Comparison of ENCODE assay signal across 8 mouse cellular contexts in genomic region chr3:127257279-127257925, GRCm38 (mm10).
DNase-seq lines count a peak whose midpoint lies in the region; ATAC-seq and TF ChIP-seq lines count a peak whose summit lies in the region.

No protein-coding gene starts in this region.

- no peaks in the 10 kb centered on the region for H3K9me3 ChIP-seq in embryonic facial prominence, embryonic 12.5 days
- no peaks in the 10 kb centered on the region for H3K9me3 ChIP-seq in heart, embryonic 10.5 days
- H3K9me3 ChIP-seq in limb, embryonic 13.5 days, result no peaks in the 10 kb centered on the region
- no peaks in the 10 kb centered on the region for H3K9me3 ChIP-seq in midbrain, postnatal 0 days (ENCODE audit: low read length)

- WGBS in embryonic facial prominence, embryonic 12.5 days, result under 1% methylated on average over 13 of the region's 13 CpGs
- WGBS in heart, embryonic 10.5 days, result under 1% methylated on average over 13 of the region's 13 CpGs
- WGBS in limb, embryonic 13.5 days, result under 1% methylated on average over 13 of the region's 13 CpGs
- WGBS in midbrain, postnatal 0 days, result 2% methylated on average over 13 of the region's 13 CpGs

- peak overlapping the region; percentile 34; the same call in 1 of the 2 replicates for H3K9ac ChIP-seq in embryonic facial prominence, embryonic 12.5 days
- H3K9ac ChIP-seq in limb, embryonic 13.5 days, result peak overlapping the region; percentile 62
- peak overlapping the region; percentile 50 for H3K9ac ChIP-seq in midbrain, postnatal 0 days (replicated peaks; ENCODE audit: low read length, poor library complexity, severe bottlenecking)

- no peak for TF ChIP-seq CTCF in midbrain, postnatal 0 days (IDR thresholded peaks at IDR 0.05)

- H3K4me2 ChIP-seq in embryonic facial prominence, embryonic 12.5 days (replicated peaks), result peak overlapping the region; percentile 59
- peak overlapping the region; percentile 70 for H3K4me2 ChIP-seq in limb, embryonic 13.5 days (replicated peaks)
- H3K4me2 ChIP-seq in midbrain, postnatal 0 days (ENCODE audit: low read depth, low read length, poor library complexity, severe bottlenecking), result peak overlapping the region; percentile 62

- H3K4me3 ChIP-seq in embryonic facial prominence, embryonic 12.5 days, result peak overlapping the region; percentile 46
- peak overlapping the region; percentile 66 for H3K4me3 ChIP-seq in heart, embryonic 10.5 days
- peak overlapping the region; percentile 51 for H3K4me3 ChIP-seq in limb, embryonic 13.5 days
- H3K4me3 ChIP-seq in midbrain, postnatal 0 days (ENCODE audit: low read depth, low read length), result peak overlapping the region; percentile 31

- no peaks in the 10 kb centered on the region for H3K4me1 ChIP-seq in embryonic facial prominence, embryonic 12.5 days
- H3K4me1 ChIP-seq in heart, embryonic 10.5 days, result peaks cover 15% of the 10 kb centered on the region; the same call in 1 of the 2 replicates
- H3K4me1 ChIP-seq in limb, embryonic 13.5 days, result peaks cover 3% of the 10 kb centered on the region; the same call in 1 of the 2 replicates
- peaks cover 5% of the 10 kb centered on the region; the same call in 1 of the 2 replicates for H3K4me1 ChIP-seq in midbrain, postnatal 0 days (ENCODE audit: insufficient read depth, low read length)

- H3K36me3 ChIP-seq in embryonic facial prominence, embryonic 12.5 days, result no peaks in the 10 kb centered on the region
- no peaks in the 10 kb centered on the region for H3K36me3 ChIP-seq in heart, embryonic 10.5 days
- no peaks in the 10 kb centered on the region for H3K36me3 ChIP-seq in limb, embryonic 13.5 days
- H3K36me3 ChIP-seq in midbrain, postnatal 0 days (ENCODE audit: insufficient read depth, low read length), result no peaks in the 10 kb centered on the region

- ATAC-seq in embryonic facial prominence, embryonic 12.5 days (ENCODE audit: insufficient number of reproducible peaks, insufficient read depth, low FRiP score, low TSS enrichment), result peak; percentile 96
- ATAC-seq in limb, embryonic 13.5 days (ENCODE audit: low FRiP score, low read depth), result peak; percentile 96
- peak; percentile 67 for ATAC-seq in midbrain, postnatal 0 days (ENCODE audit: low FRiP score)

- no peaks in the 10 kb centered on the region for H3K27me3 ChIP-seq in embryonic facial prominence, embryonic 12.5 days
- no peaks in the 10 kb centered on the region for H3K27me3 ChIP-seq in heart, embryonic 10.5 days (ENCODE audit: insufficient read depth, poor library complexity, severe bottlenecking)
- H3K27me3 ChIP-seq in limb, embryonic 13.5 days, result no peaks in the 10 kb centered on the region
- no peaks in the 10 kb centered on the region for H3K27me3 ChIP-seq in midbrain, postnatal 0 days (ENCODE audit: insufficient read depth, low read length)

- peak overlapping the region; percentile 90 for H3K27ac ChIP-seq in embryonic facial prominence, embryonic 12.5 days
- peak overlapping the region; percentile 91 for H3K27ac ChIP-seq in heart, embryonic 10.5 days
- H3K27ac ChIP-seq in limb, embryonic 13.5 days, result peak overlapping the region; percentile 87
- H3K27ac ChIP-seq in midbrain, postnatal 0 days (ENCODE audit: low read depth, low read length), result peak overlapping the region; percentile 32; the same call in 1 of the 2 replicates

- peak; percentile 21 for DNase-seq in adrenal gland, postnatal 25 days
- peak; percentile 94 for DNase-seq in heart, embryonic 10.5 days (ENCODE audit: low spot score)
- peak; percentile 43 for DNase-seq in kidney, adult 9 months
- DNase-seq in midbrain, postnatal 0 days (ENCODE audit: low spot score), result peak; percentile 64
- peak; percentile 75 for DNase-seq in testis, postnatal 14 days (ENCODE audit: low spot score)
- DNase-seq in spleen, adult 12 weeks (ENCODE audit: low spot score), result no peak

Comparison
In these comparisons a context has a peak if more than half of its experiments do, and no peak if none do; other contexts are left out.
1. H3K27ac ChIP-seq: peak in every context shown above with its lines; median percentile 91 in heart, embryonic 10.5 days; 90 in embryonic facial prominence, embryonic 12.5 days; 87 in limb, embryonic 13.5 days; 32 in midbrain, postnatal 0 days.